Mouse (Mus musculus) stomach, embryonic 16.5 days (tissue): ENCODE results near the gene Fgb. TPM values are rescaled to one million over a fixed set of nuclear protein-coding genes. Genes with fewer than 3 reads are reported as not detected.

Experiments used
- ATAC-seq: fragments of 200-750 bp; cut with Nextera tagmentation; 2 replicates; pipeline ENCODE4 v1.8.0; 2017; ENCODE audit warnings: moderate number of reproducible peaks, moderate TSS enrichment; ENCODE audit not compliant: insufficient read depth, low FRiP score
- H3K27ac ChIP-seq: fragments of 300-500 bp; sonication (generic); 2 replicates; pipeline ENCODE4 v1.5.1; 2014; ENCODE audit warnings: low read length
- H3K27me3 ChIP-seq: fragments of 300-500 bp; sonication (generic); 2 replicates; pipeline ENCODE4 v1.6.1; 2014; ENCODE audit warnings: low read length, control low read depth, mixed read lengths; ENCODE audit not compliant: control insufficient read depth, insufficient read depth
- H3K36me3 ChIP-seq: fragments of 300-500 bp; sonication (generic); 2 replicates; pipeline ENCODE4 v1.6.1; 2014; ENCODE audit warnings: low read length; ENCODE audit not compliant: control insufficient read depth, insufficient read depth
- H3K4me1 ChIP-seq: fragments of 300-500 bp; sonication (generic); 2 replicates; pipeline ENCODE4 v1.6.1; 2014; ENCODE audit warnings: low read length, control low read depth, mixed read lengths; ENCODE audit not compliant: control insufficient read depth, insufficient read depth
- H3K4me2 ChIP-seq: fragments of 300-500 bp; sonication (generic); 2 replicates; pipeline ENCODE4 v1.6.1; 2014; ENCODE audit warnings: low read depth, low read length, mixed read lengths
- H3K4me3 ChIP-seq: fragments of 300-500 bp; sonication (generic); replicated peaks from 2 replicates; pipeline ENCODE4 v1.5.1; 2014; ENCODE audit warnings: mild to moderate bottlenecking, low read length
- H3K9ac ChIP-seq: fragments of 300-500 bp; sonication (generic); 2 replicates; pipeline ENCODE4 v1.6.1; 2014; ENCODE audit warnings: low read length
- H3K9me3 ChIP-seq: fragments of 300-500 bp; sonication (generic); replicated peaks from 2 replicates; pipeline ENCODE4 v1.6.1; 2016; ENCODE audit warnings: low read length, control low read depth; ENCODE audit not compliant: control insufficient read depth
- WGBS: fragments of 180-500 bp; shearing (Covaris S2); extraction: QIAGEN DNeasy Blood & Tissue Kit; methylation state at CpG from one replicate; pipeline ENCODE4 v1.1.7; 2014; 5-methylcytosine and 5-hydroxymethylcytosine counted together
- polyA plus RNA-seq: library from polyadenylated mRNA; unstranded; fragments of >200 nt; fragmentation: Nextera tagmentation; extraction: Ambion mirVana; gene quantifications from 2 replicates; pipeline ENCODE4 v1.2.1, GENCODE M21; 2015

Gene Fgb
- polyA plus RNA-seq, 1 experiment from 2014 or later, result 21.8 TPM

GRCm38 (mm10) chr3:83020387-83020786 is 29.3 kb downstream of the Fgb start:
- no peak for ATAC-seq
- H3K9me3 ChIP-seq, result no peaks in the 10 kb centered on the region
- H3K36me3 ChIP-seq, result no peaks in the 10 kb centered on the region
- WGBS, result 75% methylated on average over 2 of the region's 2 CpGs
- no peaks in the 10 kb centered on the region for H3K27me3 ChIP-seq
- no peak overlapping the region for H3K4me3 ChIP-seq
- H3K9ac ChIP-seq, result no peak overlapping the region
- H3K27ac ChIP-seq, result no peak overlapping the region
- H3K4me1 ChIP-seq, result no peaks in the 10 kb centered on the region
- no peak overlapping the region for H3K4me2 ChIP-seq

GRCm38 (mm10) chr3:83016236-83016635 is 33.4 kb downstream of the Fgb start:
- H3K4me1 ChIP-seq, result no peaks in the 10 kb centered on the region
- 67% methylated on average over 1 of the region's 1 CpGs for WGBS
- no peaks in the 10 kb centered on the region for H3K27me3 ChIP-seq
- H3K9ac ChIP-seq, result no peak overlapping the region
- no peaks in the 10 kb centered on the region for H3K9me3 ChIP-seq
- no peak for ATAC-seq
- no peak overlapping the region for H3K4me2 ChIP-seq
- no peaks in the 10 kb centered on the region for H3K36me3 ChIP-seq
- no peak overlapping the region for H3K27ac ChIP-seq
- no peak overlapping the region for H3K4me3 ChIP-seq

- Histone ChIP-seq H3K4me1 (no peaks in the 10 kb centered on the region), H3K27ac (no peak overlapping the region), H3K9ac (no peak overlapping the region), H3K9me3 (no peaks in the 10 kb centered on the region), H3K4me3 (no peak overlapping the region), H3K27me3 (no peaks in the 10 kb centered on the region), H3K36me3 (no peaks in the 10 kb centered on the region), H3K4me2 (no peak overlapping the region)
- ATAC-seq, result no peak
- 82% methylated on average over 10 of the region's 10 CpGs for WGBS
Observed at GRCm38 (mm10) chr3:83013951-83014350, 35.7 kb downstream of the Fgb start.

- no peak overlapping the region for H3K27ac ChIP-seq
- H3K9ac ChIP-seq, result no peak overlapping the region
- WGBS, result 87% methylated on average over 19 of the region's 19 CpGs
- no peaks in the 10 kb centered on the region for H3K27me3 ChIP-seq
- H3K4me2 ChIP-seq, result no peak overlapping the region
- H3K4me3 ChIP-seq, result no peak overlapping the region
- no peaks in the 10 kb centered on the region for H3K9me3 ChIP-seq
- ATAC-seq, result no peak
- no peaks in the 10 kb centered on the region for H3K36me3 ChIP-seq
- no peaks in the 10 kb centered on the region for H3K4me1 ChIP-seq
Observed at GRCm38 (mm10) chr3:83012636-83013035, 37.0 kb downstream of the Fgb start.

GRCm38 (mm10) chr3:83011565-83011964 is 38.1 kb downstream of the Fgb start:
- 76% methylated on average over 4 of the region's 4 CpGs for WGBS

GRCm38 (mm10) chr3:83011136-83011535 is 38.5 kb downstream of the Fgb start:
- H3K36me3 ChIP-seq, result no peaks in the 10 kb centered on the region
- H3K9me3 ChIP-seq, result no peaks in the 10 kb centered on the region
- no peak overlapping the region for H3K4me2 ChIP-seq
- no peak for ATAC-seq
- no peaks in the 10 kb centered on the region for H3K27me3 ChIP-seq
- H3K27ac ChIP-seq, result no peak overlapping the region
- no peak overlapping the region for H3K9ac ChIP-seq
- H3K4me1 ChIP-seq, result no peaks in the 10 kb centered on the region
- H3K4me3 ChIP-seq, result no peak overlapping the region
- 80% methylated on average over 4 of the region's 4 CpGs for WGBS

More at GRCm38 (mm10) chr3:83011565-83011964, 38.1 kb downstream of the Fgb start:
- H3K36me3 ChIP-seq, result no peaks in the 10 kb centered on the region
- no peak overlapping the region for H3K4me3 ChIP-seq
- no peak overlapping the region for H3K9ac ChIP-seq
- no peak overlapping the region for H3K27ac ChIP-seq
- H3K4me1 ChIP-seq, result no peaks in the 10 kb centered on the region
- no peaks in the 10 kb centered on the region for H3K9me3 ChIP-seq
- no peak overlapping the region for H3K4me2 ChIP-seq
- ATAC-seq, result no peak
- H3K27me3 ChIP-seq, result no peaks in the 10 kb centered on the region

GRCm38 (mm10) chr3:83010291-83010690 is 39.4 kb downstream of the Fgb start:
- Histone ChIP-seq H3K27me3 (no peaks in the 10 kb centered on the region), H3K4me2 (no peak overlapping the region), H3K27ac (no peak overlapping the region), H3K9ac (no peak overlapping the region), H3K36me3 (no peaks in the 10 kb centered on the region), H3K4me3 (no peak overlapping the region), H3K9me3 (no peaks in the 10 kb centered on the region), H3K4me1 (no peaks in the 10 kb centered on the region)
- 74% methylated on average over 11 of the region's 11 CpGs for WGBS
- ATAC-seq, result no peak

GRCm38 (mm10) chr3:83007557-83007956 is 42.1 kb downstream of the Fgb start, which contains the start of gene Fgg:
Gene Fgg, plus strand, starts transcription at chr3:83007724.
- Histone ChIP-seq H3K4me1 (no peaks in the 10 kb centered on the region), H3K27me3 (no peaks in the 10 kb centered on the region), H3K9me3 (no peaks in the 10 kb centered on the region), H3K4me2 (no peak within 1 kb of the TSS), H3K36me3 (no peaks in the 10 kb centered on the region), H3K4me3 (no peak within 1 kb of the TSS), H3K27ac (no peak within 1 kb of the TSS), H3K9ac (no peak within 1 kb of the TSS)
- 33% methylated on average over 7 of the region's 7 CpGs for WGBS
- no peak for ATAC-seq

GRCm38 (mm10) chr3:83004801-83005200 is 44.9 kb downstream of the Fgb start:
- H3K27me3 ChIP-seq, result no peaks in the 10 kb centered on the region
- no peaks in the 10 kb centered on the region for H3K4me1 ChIP-seq
- no peak overlapping the region for H3K9ac ChIP-seq
- ATAC-seq, result no peak
- no peak overlapping the region for H3K4me3 ChIP-seq
- no peaks in the 10 kb centered on the region for H3K36me3 ChIP-seq
- no peaks in the 10 kb centered on the region for H3K9me3 ChIP-seq
- no peak overlapping the region for H3K27ac ChIP-seq
- H3K4me2 ChIP-seq, result no peak overlapping the region
- WGBS, result 90% methylated on average over 7 of the region's 7 CpGs

GRCm38 (mm10) chr3:83003068-83003467 is 46.6 kb downstream of the Fgb start:
- Histone ChIP-seq H3K36me3 (no peaks in the 10 kb centered on the region), H3K4me1 (no peaks in the 10 kb centered on the region), H3K27me3 (no peaks in the 10 kb centered on the region), H3K9ac (no peak overlapping the region), H3K4me2 (no peak overlapping the region), H3K4me3 (no peak overlapping the region), H3K9me3 (no peaks in the 10 kb centered on the region), H3K27ac (no peak overlapping the region)
- no peak for ATAC-seq
- WGBS, result 88% methylated on average over 8 of the region's 8 CpGs
